Mouse (Mus musculus) layer of hippocampus, adult 11-12 months (tissue): ENCODE results near the gene Ppp2r2c.

Experiments used
- DNase-seq: peaks from one replicate; pipeline ENCODE4 v3.0.0; 2022; ENCODE audit warnings: low spot score

Ppp2r2c gene

DNA sequence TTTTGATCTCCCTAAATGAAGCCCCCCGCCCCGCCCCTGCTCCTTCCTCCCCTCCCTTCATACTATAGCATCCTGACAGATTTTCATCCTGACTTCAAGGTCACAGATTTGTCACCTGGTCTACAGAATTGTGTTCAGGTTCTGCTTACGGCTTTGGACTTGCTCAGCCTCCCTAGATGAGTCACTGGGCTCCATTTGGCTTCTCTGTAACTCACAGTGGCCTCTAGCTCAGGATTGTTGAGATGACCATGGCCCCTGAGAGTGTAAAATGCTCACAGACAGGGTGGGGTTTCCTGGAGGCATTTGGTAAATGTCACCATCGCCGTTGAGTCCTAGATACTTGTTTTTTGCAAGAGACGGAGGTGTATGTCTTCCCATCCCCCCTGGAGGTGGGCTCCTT, 2.6 kb downstream of the Ppp2r2c start:
- no peak for DNase-seq

DNA sequence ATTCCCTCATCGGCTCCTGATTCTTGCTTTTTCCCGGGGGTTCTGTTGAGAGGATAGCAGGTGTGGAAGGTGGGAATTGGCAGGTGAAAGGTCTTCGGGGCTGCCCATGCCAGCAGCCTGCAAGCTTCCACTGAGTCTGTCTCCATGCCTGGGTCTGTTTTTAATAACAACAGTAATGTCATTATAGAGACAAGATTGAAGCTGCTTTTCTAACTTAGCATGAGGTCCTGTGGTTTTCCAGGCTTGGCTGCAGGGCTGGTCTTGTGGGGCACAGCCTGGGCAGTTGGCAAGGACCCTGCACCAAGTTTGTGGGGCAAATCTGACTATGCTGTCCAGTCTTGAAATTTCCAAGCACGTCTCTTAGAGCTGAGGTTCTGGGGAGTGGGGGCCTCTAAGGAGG, 7.6 kb downstream of the Ppp2r2c start:
- DNase-seq = no peak

GRCm38 (mm10) chr5:36876777-36877396, 8.6 kb downstream of the Ppp2r2c start:
- DNase-seq = peak; percentile 66

DNA sequence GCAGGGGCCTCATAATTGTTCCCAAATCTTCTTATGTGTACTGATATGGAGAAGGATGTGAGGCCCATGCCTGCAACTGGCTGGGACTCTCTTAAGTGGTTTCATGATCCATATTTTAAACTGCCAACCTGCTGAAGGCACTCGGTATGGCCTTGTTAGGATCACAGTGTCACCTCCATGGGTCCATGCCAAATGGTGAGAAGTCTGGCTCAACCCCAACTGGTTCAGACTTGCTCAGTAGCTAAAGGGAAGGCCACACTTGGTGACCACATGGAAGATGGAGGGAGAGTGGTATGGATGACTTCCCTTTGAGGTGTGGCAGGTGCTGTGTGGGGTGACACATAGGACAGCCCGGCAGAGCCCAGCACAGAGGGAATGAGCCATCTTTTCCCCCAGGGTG, 9.3 kb downstream of the Ppp2r2c start:
- no peak for DNase-seq

- DNase-seq = no peak
Observed at GRCm38 (mm10) chr5:36878801-36879200, 10.5 kb downstream of the Ppp2r2c start.

- no peak for DNase-seq
Observed at GRCm38 (mm10) chr5:36880622-36881021, 12.3 kb downstream of the Ppp2r2c start.

GRCm38 (mm10) chr5:36883516-36883915, 15.2 kb downstream of the Ppp2r2c start:
- DNase-seq = no peak

- no peak for DNase-seq
Observed at GRCm38 (mm10) chr5:36885067-36885466, 16.8 kb downstream of the Ppp2r2c start.

DNA sequence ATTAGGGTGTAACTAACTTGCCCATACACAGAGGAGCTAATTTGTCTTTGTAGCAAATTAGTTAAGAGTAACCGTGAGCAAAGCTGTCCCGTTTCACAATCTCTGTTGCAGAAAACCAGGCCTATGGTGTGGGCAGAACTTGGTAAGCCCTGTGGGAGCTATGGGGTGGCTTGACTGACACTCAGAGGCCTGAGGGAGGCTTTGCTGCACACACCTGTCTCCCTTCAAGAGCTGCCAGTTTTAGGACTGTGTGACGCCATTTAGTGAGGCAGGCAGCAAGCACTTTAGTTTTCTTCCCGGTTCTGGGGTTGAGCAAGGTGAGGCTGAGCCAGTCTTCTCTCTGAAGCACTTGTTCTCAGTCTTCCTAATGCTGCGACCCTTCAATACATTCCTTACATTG, 17.3 kb downstream of the Ppp2r2c start:
- no peak for DNase-seq

GRCm38 (mm10) chr5:36886298-36886697, 18.0 kb downstream of the Ppp2r2c start:
- no peak for DNase-seq

GRCm38 (mm10) chr5:36886852-36887283, 18.6 kb downstream of the Ppp2r2c start:
- DNase-seq = no peak

DNA sequence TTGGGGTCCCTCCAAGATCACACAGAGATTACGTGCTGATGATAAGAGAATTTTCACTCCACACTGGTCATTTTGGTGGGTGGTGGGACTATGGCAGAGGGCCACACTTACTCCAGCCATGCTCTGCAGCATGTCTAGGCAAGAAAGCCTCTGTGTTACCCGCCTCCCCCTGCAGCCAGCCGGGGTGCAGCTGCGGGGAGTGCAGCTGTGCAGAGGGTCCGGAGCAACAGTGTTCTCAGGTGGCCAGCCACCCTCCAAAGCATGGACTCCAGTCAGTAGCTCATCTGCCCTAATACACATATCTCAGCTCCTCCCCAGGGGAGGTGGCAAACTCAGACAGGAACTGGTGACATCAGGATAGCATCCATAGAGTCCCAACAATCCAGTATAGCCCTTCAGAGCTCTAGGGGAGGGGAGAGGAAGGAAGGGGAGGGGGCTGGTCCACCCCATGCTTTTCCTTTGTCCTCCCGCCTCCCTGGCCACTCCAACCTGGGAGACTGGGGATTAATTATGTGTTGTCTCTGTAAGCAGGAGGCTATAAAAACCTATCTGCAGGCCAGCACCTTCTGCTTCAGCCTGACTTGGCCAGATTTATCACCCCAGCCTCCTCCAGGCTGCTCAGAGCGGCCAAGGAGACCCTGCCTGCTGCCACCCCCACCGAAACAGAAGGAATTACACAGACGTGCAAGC, 19.1 kb downstream of the Ppp2r2c start:
- DNase-seq = no peak

- DNase-seq = no peak
Observed at GRCm38 (mm10) chr5:36888501-36888900, 20.2 kb downstream of the Ppp2r2c start.

GRCm38 (mm10) chr5:36888911-36889310, 20.6 kb downstream of the Ppp2r2c start:
- no peak for DNase-seq

- no peak for DNase-seq
Observed at GRCm38 (mm10) chr5:36889380-36889886, 21.1 kb downstream of the Ppp2r2c start.

DNA sequence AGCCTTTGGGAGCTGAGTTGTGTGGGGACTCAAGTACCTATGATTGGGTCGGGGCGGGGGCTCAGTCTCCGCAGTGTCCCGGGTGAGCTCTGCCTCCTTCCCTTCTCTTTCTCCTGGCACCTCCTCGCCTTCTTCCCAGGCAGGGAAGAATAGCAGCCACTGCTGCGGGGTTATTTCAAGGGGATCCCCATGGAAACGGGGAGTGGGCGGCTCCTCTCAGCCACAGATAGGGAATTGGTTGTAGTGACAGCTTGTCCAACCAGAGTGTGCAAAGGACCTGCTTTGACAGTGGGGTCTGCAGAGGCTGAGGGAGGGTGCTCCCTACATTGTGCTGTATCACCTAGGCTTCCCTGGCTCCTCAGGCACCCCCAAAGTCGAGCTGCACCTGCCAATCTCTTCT, 22.5 kb downstream of the Ppp2r2c start:
- peak; percentile 71 for DNase-seq

DNA sequence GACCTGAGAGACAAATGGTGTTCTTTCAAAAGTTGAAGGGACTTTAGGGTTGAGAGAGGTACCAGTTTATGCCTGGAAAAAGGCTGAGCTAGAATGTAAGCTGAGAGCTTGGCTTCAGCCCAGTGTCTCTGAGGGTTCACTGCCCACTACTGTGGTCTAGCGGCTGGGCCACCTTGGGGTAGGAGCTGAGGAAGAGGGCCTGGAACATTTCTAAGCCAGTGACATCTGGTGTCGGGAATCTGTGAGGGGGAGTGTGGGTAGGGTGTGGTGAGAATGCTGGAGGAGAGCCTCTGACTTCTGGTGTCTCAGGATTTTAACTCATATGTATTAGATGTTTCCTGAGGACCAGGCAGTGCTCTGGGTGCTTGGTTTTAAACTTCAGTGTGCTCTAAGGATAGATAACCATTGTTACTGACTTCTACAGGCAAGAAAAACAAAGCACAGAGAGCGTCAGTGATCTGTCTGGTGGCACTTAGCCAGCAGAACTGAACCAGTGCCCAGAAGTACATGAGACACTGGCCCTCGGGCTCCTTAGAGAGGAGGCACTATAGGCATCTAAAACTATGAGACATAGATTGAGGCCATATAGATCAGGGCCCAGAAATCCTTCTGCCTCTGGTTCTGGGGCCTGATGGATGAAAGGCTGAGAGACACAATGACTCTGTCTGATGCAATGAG, 23.6 kb downstream of the Ppp2r2c start:
- peak; percentile 63 for DNase-seq

DNA sequence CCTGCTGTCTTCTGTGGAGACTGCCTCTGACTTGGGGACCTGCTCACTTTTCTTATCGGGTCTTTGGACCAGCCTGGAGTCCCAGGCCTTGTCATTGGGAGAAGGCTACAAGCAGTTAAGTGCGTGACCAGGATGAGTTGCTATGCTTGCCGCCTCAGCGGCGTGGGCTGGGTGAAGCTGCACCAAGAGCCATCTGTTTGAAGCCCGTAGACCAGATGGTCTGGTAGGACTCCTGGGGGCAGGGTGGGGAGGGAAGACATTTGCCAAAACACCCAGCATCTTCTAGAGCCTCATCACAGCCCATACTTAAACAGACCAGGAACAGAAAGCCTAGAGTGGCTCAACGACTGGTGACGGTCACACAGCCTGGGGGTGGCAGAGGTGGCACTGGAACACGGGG, 24.9 kb downstream of the Ppp2r2c start:
- peak; percentile 76 for DNase-seq

GRCm38 (mm10) chr5:36894070-36894469, 25.8 kb downstream of the Ppp2r2c start:
- DNase-seq = no peak

DNA sequence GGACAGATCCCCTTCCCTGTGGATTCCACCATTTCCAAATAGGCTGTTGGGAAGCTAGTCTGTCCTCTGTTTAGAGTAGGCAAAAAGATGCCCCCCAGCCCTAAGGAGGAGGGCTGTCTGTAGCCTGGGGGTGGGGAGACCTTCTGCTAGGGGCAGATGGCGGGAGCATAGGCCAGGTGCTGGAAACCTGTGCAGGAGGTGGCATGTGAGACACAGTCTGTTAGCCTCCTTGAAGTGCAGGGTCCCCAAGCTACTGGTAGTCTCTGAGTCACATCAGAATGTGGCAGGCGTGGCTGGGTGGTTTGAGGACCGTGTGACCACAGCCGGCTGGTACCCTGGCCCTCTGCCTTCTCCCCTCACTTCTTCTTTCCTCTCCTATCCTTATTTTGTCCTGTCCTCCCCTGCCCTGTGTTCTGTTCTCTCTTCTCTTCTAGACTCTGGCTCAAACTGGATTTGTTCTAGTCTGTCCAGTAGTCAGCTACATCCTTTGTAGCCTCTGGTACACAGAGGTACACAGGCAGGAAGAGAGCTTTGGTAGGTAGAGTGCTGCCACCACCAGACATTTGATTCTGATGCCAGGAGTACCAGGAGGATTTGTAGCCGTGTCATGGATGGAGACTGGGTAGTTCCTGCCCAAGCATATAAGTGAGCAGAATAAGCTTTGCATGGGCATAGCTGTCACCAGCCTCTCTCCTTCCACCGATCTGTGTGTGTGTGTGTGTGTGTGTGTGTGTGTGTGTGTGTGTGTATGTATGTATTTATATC, 26.5 kb downstream of the Ppp2r2c start:
- DNase-seq = no peak

- DNase-seq = no peak
Observed at GRCm38 (mm10) chr5:36895621-36896573, 27.6 kb downstream of the Ppp2r2c start.
